Mouse (Mus musculus) small intestine, adult 2 months (tissue): ENCODE measurements around the gene Btnl2. TPM values are rescaled to one million over a fixed set of nuclear protein-coding genes. Genes with fewer than 3 reads are reported as not detected.

Source experiments
- H3K27ac ChIP-seq: fragments of 200-500 bp; 2 replicates; pipeline ENCODE4 v1.5.1; 2012; ENCODE audit warnings: low read depth, low read length, control low read depth, inconsistent platforms; ENCODE audit not compliant: insufficient read depth
- H3K27me3 ChIP-seq: fragments of 200-500 bp; 2 replicates; pipeline ENCODE4 v1.6.1; 2012; ENCODE audit warnings: mild to moderate bottlenecking, moderate library complexity, low read length, inconsistent platforms; ENCODE audit not compliant: control insufficient read depth, insufficient read depth
- H3K36me3 ChIP-seq: fragments of 200-500 bp; 2 replicates; pipeline ENCODE4 v1.6.1; 2012; ENCODE audit warnings: mild to moderate bottlenecking, low read length, control low read depth, inconsistent platforms; ENCODE audit not compliant: control insufficient read depth, insufficient read depth
- H3K4me1 ChIP-seq: fragments of 200-500 bp; 2 replicates; pipeline ENCODE4 v1.6.1; 2012; ENCODE audit warnings: low read length, inconsistent platforms, mixed read lengths; ENCODE audit not compliant: control insufficient read depth, insufficient read depth, insufficient read length
- H3K4me3 ChIP-seq: fragments of 200-500 bp; 2 replicates; pipeline ENCODE4 v1.5.1; 2012; ENCODE audit warnings: low read depth, mild to moderate bottlenecking, control low read depth, inconsistent platforms, low read length, moderate library complexity
- CTCF ChIP-seq: fragments of 200-500 bp; IDR thresholded peaks from 2 replicates; pipeline ENCODE4 v1.5.1; 2012; ENCODE audit warnings: low read depth, mild to moderate bottlenecking, control low read depth, inconsistent platforms, low read length, moderate library complexity, mixed read lengths; ENCODE audit not compliant: insufficient replicate concordance, insufficient read length; ENCODE audit errors: extremely low read depth
- POLR2A ChIP-seq: fragments of 200-500 bp; IDR thresholded peaks from 2 replicates; pipeline ENCODE4 v1.6.1; 2012; ENCODE audit warnings: low read depth, mild to moderate bottlenecking, control low read depth, inconsistent platforms, low read length, moderate library complexity
- WGBS: fragments of 180-500 bp; shearing (Covaris S2); methylation state at CpG from one replicate; pipeline ENCODE4 v1.1.7; 2018; 5-methylcytosine and 5-hydroxymethylcytosine counted together
- polyA plus RNA-seq: library from polyadenylated mRNA; depleted of rRNA; stranded (reverse); fragments of >200 nt; gene quantifications from 2 replicates; pipeline ENCODE4 v1.2.3, GENCODE M21; 2012

The Btnl2 gene
- polyA plus RNA-seq, 1 experiment, result 105 TPM

- TF ChIP-seq POLR2A (0 out of 2 replicates have a peak, but pooled peaks have one; percentile 23), CTCF (no peak)
- Histone ChIP-seq H3K36me3 (peaks cover 21% of the 10 kb centered on the region), H3K4me3 (peak within 1 kb of the TSS; percentile 79), H3K4me1 (peaks cover 16% of the 10 kb centered on the region), H3K27ac (peak within 1 kb of the TSS; percentile 94), H3K27me3 (no peaks in the 10 kb centered on the region)
- WGBS, result 29% methylated on average over 2 of the region's 2 CpGs
Observed at GRCm38 (mm10) chr17:34376847-34377246, 22.2 kb downstream of the Btnl2 start, which contains the start of gene Btnl1. Gene Btnl1, plus strand, starts transcription at chr17:34377132.

GRCm38 (mm10) chr17:34377450-34378209 is 23.0 kb downstream of the Btnl2 start:
- Histone ChIP-seq H3K36me3 (peaks cover 29% of the 10 kb centered on the region), H3K27me3 (no peaks in the 10 kb centered on the region), H3K27ac (peak overlapping the region; percentile 94), H3K4me3 (peak overlapping the region; percentile 79), H3K4me1 (peaks cover 14% of the 10 kb centered on the region)
- TF ChIP-seq POLR2A (no peak), CTCF (no peak)
- 10% methylated on average over 6 of the region's 6 CpGs for whole genome bisulfite sequencing

- H3K4me3 ChIP-seq, result peak overlapping the region; percentile 14; the same call in 1 of the 2 replicates
- no peak overlapping the region for H3K27ac ChIP-seq
- WGBS, result 36% methylated on average over 2 of the region's 2 CpGs
- no peak; the same call in 1 of the 2 replicates for TF ChIP-seq CTCF
- TF ChIP-seq POLR2A, result no peak
- no peaks in the 10 kb centered on the region for H3K27me3 ChIP-seq
- H3K36me3 ChIP-seq, result peaks cover 37% of the 10 kb centered on the region
- H3K4me1 ChIP-seq, result peaks cover 7% of the 10 kb centered on the region
Observed at GRCm38 (mm10) chr17:34378716-34379115, 24.1 kb downstream of the Btnl2 start.

- 0 out of 2 replicates have a peak overlapping the region, but pooled peaks have one; percentile 2 for H3K4me3 ChIP-seq
- 89% methylated on average over 7 of the region's 7 CpGs for WGBS
- no peak overlapping the region for H3K27ac ChIP-seq
- H3K4me1 ChIP-seq, result peaks cover 4% of the 10 kb centered on the region
- H3K36me3 ChIP-seq, result peaks cover 40% of the 10 kb centered on the region
- no peaks in the 10 kb centered on the region for H3K27me3 ChIP-seq
- TF ChIP-seq POLR2A, result no peak
- no peak for TF ChIP-seq CTCF
Observed at GRCm38 (mm10) chr17:34379451-34379850, 24.8 kb downstream of the Btnl2 start.

- Histone ChIP-seq H3K36me3 (peaks cover 50% of the 10 kb centered on the region), H3K4me1 (peaks cover 3% of the 10 kb centered on the region), H3K27ac (no peak overlapping the region), H3K4me3 (no peak overlapping the region), H3K27me3 (no peaks in the 10 kb centered on the region)
- 78% methylated on average over 11 of the region's 11 CpGs for WGBS
- TF ChIP-seq CTCF (no peak), POLR2A (no peak)
Observed at GRCm38 (mm10) chr17:34381876-34382275, 27.3 kb downstream of the Btnl2 start.

GRCm38 (mm10) chr17:34383212-34383611 is 28.6 kb downstream of the Btnl2 start:
- WGBS, result 84% methylated on average over 7 of the region's 7 CpGs
- H3K4me3 ChIP-seq, result no peak overlapping the region
- no peaks in the 10 kb centered on the region for H3K27me3 ChIP-seq
- TF ChIP-seq POLR2A (no peak), CTCF (peak; percentile 64; the same call in 1 of the 2 replicates)
- H3K27ac ChIP-seq, result no peak overlapping the region
- peaks cover 50% of the 10 kb centered on the region for H3K36me3 ChIP-seq
- H3K4me1 ChIP-seq, result peaks cover 3% of the 10 kb centered on the region

- 64% methylated on average over 3 of the region's 3 CpGs for WGBS
- no peak overlapping the region for H3K27ac ChIP-seq
- no peak for TF ChIP-seq CTCF
- no peak for TF ChIP-seq POLR2A
- peaks cover 45% of the 10 kb centered on the region for H3K36me3 ChIP-seq
- no peaks in the 10 kb centered on the region for H3K27me3 ChIP-seq
- no peak overlapping the region for H3K4me3 ChIP-seq
- no peaks in the 10 kb centered on the region for H3K4me1 ChIP-seq
Observed at GRCm38 (mm10) chr17:34384699-34385098, 30.1 kb downstream of the Btnl2 start.
